Mouse (Mus musculus) forebrain, embryonic 15.5 days (tissue): ENCODE results near the gene 1110008L16Rik. TPM values are rescaled to one million over a fixed set of nuclear protein-coding genes. Genes with fewer than 3 reads are reported as not detected.
A peak's percentile ranks its signal among the peaks of the same experiment; 100 is the strongest.
"Not testable (repeated sequence)": the region's sequence is repeated elsewhere in the genome, so short reads cannot be mapped to it uniquely, and the experiment has no call there.

Experiments
- ATAC-seq: fragments of 200-750 bp; cut with Nextera tagmentation; replicated peaks from 2 replicates; pipeline ENCODE4 v1.8.0; 2017; ENCODE audit warnings: mild to moderate bottlenecking, moderate TSS enrichment, moderate library complexity
- H3K27ac ChIP-seq: fragments of 300-500 bp; sonication (generic); replicated peaks from 2 replicates; pipeline ENCODE4 v1.5.1; 2015; ENCODE audit warnings: mild to moderate bottlenecking, inconsistent platforms
- H3K27me3 ChIP-seq: fragments of 300-500 bp; sonication (generic); 2 replicates; pipeline ENCODE4 v1.6.1; 2015; ENCODE audit warnings: inconsistent platforms
- H3K36me3 ChIP-seq: fragments of 300-500 bp; sonication (generic); 2 replicates; pipeline ENCODE4 v1.6.1; 2015; ENCODE audit warnings: mild to moderate bottlenecking, inconsistent platforms
- H3K4me1 ChIP-seq: fragments of 300-500 bp; sonication (generic); 2 replicates; pipeline ENCODE4 v1.6.1; 2015; ENCODE audit warnings: inconsistent platforms
- H3K4me2 ChIP-seq: fragments of 300-500 bp; sonication (generic); replicated peaks from 2 replicates; pipeline ENCODE4 v1.6.1; 2015; ENCODE audit warnings: mild to moderate bottlenecking, inconsistent platforms
- H3K4me3 ChIP-seq: fragments of 300-500 bp; sonication (generic); 2 replicates; pipeline ENCODE4 v1.5.1; 2015; ENCODE audit warnings: mild to moderate bottlenecking, inconsistent platforms
- H3K9ac ChIP-seq: fragments of 300-500 bp; sonication (generic); replicated peaks from 2 replicates; pipeline ENCODE4 v1.6.1; 2015; ENCODE audit warnings: mild to moderate bottlenecking, inconsistent platforms
- H3K9me3 ChIP-seq: fragments of 300-500 bp; sonication (generic); 2 replicates; pipeline ENCODE4 v1.6.1; 2016; ENCODE audit warnings: inconsistent platforms
- WGBS: fragments of 180-500 bp; shearing (Covaris S2); methylation state at CpG from one replicate; pipeline ENCODE4 v1.1.7; 2015; ENCODE audit warnings: mixed read lengths; 5-methylcytosine and 5-hydroxymethylcytosine counted together
- polyA plus RNA-seq: library from polyadenylated mRNA; unstranded; fragments of >200 nt; fragmentation: Nextera tagmentation; extraction: Ambion mirVana; gene quantifications from 2 replicates; pipeline ENCODE4 v1.2.1, GENCODE M21; 2015

Gene 1110008L16Rik
- polyA plus RNA-seq, 1 experiment from 2014 or later: 12.2 TPM

GRCm38 (mm10) chr12:55308731-55309130 is 9.4 kb downstream of the 1110008L16Rik start:
- Histone ChIP-seq H3K9ac (no peak overlapping the region), H3K27ac (no peak overlapping the region), H3K4me2 (no peak overlapping the region), H3K4me3 (no peak overlapping the region), H3K27me3 (no peaks in the 10 kb centered on the region), H3K36me3 (0 out of 2 replicates have a peak, but pooled peaks cover 2% of the 10 kb centered on the region), H3K9me3 (no peaks in the 10 kb centered on the region), H3K4me1 (peaks cover 5% of the 10 kb centered on the region)
- 96% methylated on average over 9 of the region's 9 CpGs for WGBS
- ATAC-seq: no peak

GRCm38 (mm10) chr12:55309501-55309900 is 10.1 kb downstream of the 1110008L16Rik start:
- Histone ChIP-seq H3K4me2 (no peak overlapping the region), H3K9me3 (no peaks in the 10 kb centered on the region), H3K27me3 (no peaks in the 10 kb centered on the region), H3K36me3 (0 out of 2 replicates have a peak, but pooled peaks cover 2% of the 10 kb centered on the region), H3K9ac (no peak overlapping the region), H3K4me1 (no peaks in the 10 kb centered on the region; the same call in 1 of the 2 replicates), H3K4me3 (no peak overlapping the region), H3K27ac (no peak overlapping the region)
- no peak for ATAC-seq
- WGBS: 63% methylated on average over 8 of the region's 8 CpGs

- no peak for ATAC-seq
- H3K9me3 ChIP-seq: no peaks in the 10 kb centered on the region
- WGBS: 87% methylated on average over 7 of the region's 7 CpGs
These were observed 12.5 kb downstream of the 1110008L16Rik start for GRCm38 (mm10) chr12:55311841-55312240.

GRCm38 (mm10) chr12:55313901-55314300 is 14.5 kb downstream of the 1110008L16Rik start:
- Histone ChIP-seq H3K4me2 (no peak overlapping the region), H3K9ac (no peak overlapping the region), H3K9me3 (no peaks in the 10 kb centered on the region), H3K4me1 (no peaks in the 10 kb centered on the region), H3K4me3 (no peak overlapping the region), H3K27ac (no peak overlapping the region), H3K36me3 (0 out of 2 replicates have a peak, but pooled peaks cover 3% of the 10 kb centered on the region), H3K27me3 (no peaks in the 10 kb centered on the region)
- WGBS: 88% methylated on average over 5 of the region's 5 CpGs
- no peak for ATAC-seq

More at GRCm38 (mm10) chr12:55311841-55312240, 12.5 kb downstream of the 1110008L16Rik start:
- no peak overlapping the region for H3K9ac ChIP-seq
- no peak overlapping the region for H3K4me2 ChIP-seq
- no peaks in the 10 kb centered on the region for H3K36me3 ChIP-seq
- no peak overlapping the region for H3K4me3 ChIP-seq
- H3K4me1 ChIP-seq: no peaks in the 10 kb centered on the region; the same call in 1 of the 2 replicates
- no peak overlapping the region for H3K27ac ChIP-seq
- no peaks in the 10 kb centered on the region for H3K27me3 ChIP-seq

- ATAC-seq: peak; percentile 51
- no peaks in the 10 kb centered on the region for H3K27me3 ChIP-seq
- H3K9ac ChIP-seq: no peak overlapping the region
- no peak overlapping the region for H3K4me2 ChIP-seq
- no peak overlapping the region for H3K4me3 ChIP-seq
- WGBS: 40% methylated on average over 5 of the region's 5 CpGs
- H3K27ac ChIP-seq: no peak overlapping the region
- 0 out of 2 replicates have a peak, but pooled peaks cover 3% of the 10 kb centered on the region for H3K36me3 ChIP-seq
- H3K4me1 ChIP-seq: no peaks in the 10 kb centered on the region
- H3K9me3 ChIP-seq: no peaks in the 10 kb centered on the region
These were observed 15.8 kb downstream of the 1110008L16Rik start for GRCm38 (mm10) chr12:55315192-55315591.

GRCm38 (mm10) chr12:55321642-55322291 is 22.4 kb downstream of the 1110008L16Rik start:
- H3K4me2 ChIP-seq: no peak overlapping the region
- 0 out of 2 replicates have a peak, but pooled peaks cover 3% of the 10 kb centered on the region for H3K36me3 ChIP-seq
- no peaks in the 10 kb centered on the region for H3K27me3 ChIP-seq
- H3K4me1 ChIP-seq: no peaks in the 10 kb centered on the region
- no peak for ATAC-seq
- no peak overlapping the region for H3K27ac ChIP-seq
- H3K4me3 ChIP-seq: no peak overlapping the region
- H3K9ac ChIP-seq: no peak overlapping the region
- H3K9me3 ChIP-seq: no peaks in the 10 kb centered on the region
- 74% methylated on average over 18 of the region's 18 CpGs for WGBS

GRCm38 (mm10) chr12:55325702-55326101 is 26.3 kb downstream of the 1110008L16Rik start:
- ATAC-seq: no peak
- no peaks in the 10 kb centered on the region for H3K4me1 ChIP-seq
- H3K9ac ChIP-seq: no peak overlapping the region
- no peaks in the 10 kb centered on the region for H3K27me3 ChIP-seq
- no peaks in the 10 kb centered on the region for H3K9me3 ChIP-seq
- no peak overlapping the region for H3K4me2 ChIP-seq
- H3K27ac ChIP-seq: no peak overlapping the region
- no peaks in the 10 kb centered on the region for H3K36me3 ChIP-seq
- 93% methylated on average over 7 of the region's 7 CpGs for WGBS
- H3K4me3 ChIP-seq: no peak overlapping the region

- no peak overlapping the region for H3K4me3 ChIP-seq
- H3K4me2 ChIP-seq: no peak overlapping the region
- 92% methylated on average over 4 of the region's 4 CpGs for WGBS
- H3K9me3 ChIP-seq: no peaks in the 10 kb centered on the region
- H3K36me3 ChIP-seq: no peaks in the 10 kb centered on the region
- H3K9ac ChIP-seq: no peak overlapping the region
- no peak for ATAC-seq
- no peak overlapping the region for H3K27ac ChIP-seq
- no peaks in the 10 kb centered on the region for H3K27me3 ChIP-seq
- H3K4me1 ChIP-seq: no peaks in the 10 kb centered on the region
These were observed 29.4 kb downstream of the 1110008L16Rik start for GRCm38 (mm10) chr12:55328784-55329183.

GRCm38 (mm10) chr12:55329351-55329750 is 30.0 kb downstream of the 1110008L16Rik start:
- H3K4me3 ChIP-seq: no peak overlapping the region
- no peaks in the 10 kb centered on the region for H3K36me3 ChIP-seq
- no peaks in the 10 kb centered on the region for H3K9me3 ChIP-seq
- WGBS: 94% methylated on average over 7 of the region's 7 CpGs
- H3K27me3 ChIP-seq: no peaks in the 10 kb centered on the region
- H3K4me1 ChIP-seq: no peaks in the 10 kb centered on the region
- H3K4me2 ChIP-seq: no peak overlapping the region
- H3K27ac ChIP-seq: no peak overlapping the region
- no peak for ATAC-seq
- no peak overlapping the region for H3K9ac ChIP-seq

- Histone ChIP-seq H3K4me1 (no peaks in the 10 kb centered on the region), H3K27me3 (no peaks in the 10 kb centered on the region), H3K4me3 (no peak overlapping the region), H3K36me3 (no peaks in the 10 kb centered on the region), H3K9ac (no peak overlapping the region), H3K9me3 (no peaks in the 10 kb centered on the region), H3K27ac (no peak overlapping the region), H3K4me2 (no peak overlapping the region)
- ATAC-seq: no peak
- WGBS: 93% methylated on average over 7 of the region's 7 CpGs
These were observed 34.3 kb downstream of the 1110008L16Rik start for GRCm38 (mm10) chr12:55333662-55334061.

GRCm38 (mm10) chr12:55338490-55338889 is 39.1 kb downstream of the 1110008L16Rik start:
- WGBS: 82% methylated on average over 2 of the region's 2 CpGs
- ATAC-seq, H3K4me3 ChIP-seq: not testable (repeated sequence)

GRCm38 (mm10) chr12:55343045-55343444 is 43.7 kb downstream of the 1110008L16Rik start:
- 74% methylated on average over 1 of the region's 1 CpGs for WGBS
- not testable (repeated sequence) for ATAC-seq, H3K36me3 ChIP-seq, H3K27me3 ChIP-seq, H3K4me3 ChIP-seq, H3K4me2 ChIP-seq, H3K4me1 ChIP-seq, H3K9ac ChIP-seq, H3K9me3 ChIP-seq, H3K27ac ChIP-seq

More at GRCm38 (mm10) chr12:55338490-55338889, 39.1 kb downstream of the 1110008L16Rik start:
- not testable (repeated sequence) for H3K36me3 ChIP-seq, H3K4me2 ChIP-seq, H3K27ac ChIP-seq, H3K27me3 ChIP-seq, H3K9me3 ChIP-seq, H3K4me1 ChIP-seq, H3K9ac ChIP-seq

- no peak overlapping the region for H3K9ac ChIP-seq
- no peaks in the 10 kb centered on the region for H3K4me1 ChIP-seq
- H3K27ac ChIP-seq: peak overlapping the region; percentile 50; the same call in 1 of the 2 replicates
- no peak for ATAC-seq
- no peaks in the 10 kb centered on the region for H3K27me3 ChIP-seq
- H3K4me3 ChIP-seq: no peak overlapping the region
- 79% methylated on average over 11 of the region's 11 CpGs for WGBS
- H3K36me3 ChIP-seq: no peaks in the 10 kb centered on the region
- no peak overlapping the region for H3K4me2 ChIP-seq
- no peaks in the 10 kb centered on the region for H3K9me3 ChIP-seq
These were observed 44.6 kb downstream of the 1110008L16Rik start for GRCm38 (mm10) chr12:55343998-55344397.
